Mouse (Mus musculus): Measurements from ENCODE around the gene Scn4a. TPM values are rescaled to one million over a fixed set of nuclear protein-coding genes. Genes with fewer than 3 reads are reported as not detected.
"Not testable (repeated sequence)": the region's sequence is repeated elsewhere in the genome, so short reads cannot be mapped to it uniquely, and the experiment has no call there.

Gene Scn4a
- polyA plus RNA-seq, 1 experiment from 2014 or later = 0.23 TPM

GRCm38 (mm10) chr11:106351941-106352340, 1.1 kb downstream of the Scn4a start:
- Histone ChIP-seq H3K9me3 (ENCODE audit: control insufficient read depth, low read length) (no peaks in the 10 kb centered on the region), H3K4me3 (ENCODE audit: low read depth, low read length) (no peak overlapping the region), H3K36me3 (ENCODE audit: control insufficient read depth, insufficient read depth, low read length) (no peaks in the 10 kb centered on the region), H3K9ac (ENCODE audit: low read length) (no peak overlapping the region), H3K4me2 (ENCODE audit: low read depth, severe bottlenecking) (no peak overlapping the region), H3K27me3 (ENCODE audit: control insufficient read depth, insufficient read depth, low read length) (no peaks in the 10 kb centered on the region), H3K27ac (replicated peaks; ENCODE audit: low read depth, low read length) (no peak overlapping the region), H3K4me1 (ENCODE audit: control insufficient read depth, insufficient read depth, low read length) (no peaks in the 10 kb centered on the region)
- no peak for DNase-seq (ENCODE audit: low spot score)
- ATAC-seq (ENCODE audit: insufficient number of reproducible peaks, low FRiP score, low TSS enrichment, low read depth) = no peak
- 74% methylated on average over 4 of the region's 4 CpGs for WGBS

- WGBS = 62% methylated on average over 3 of the region's 3 CpGs
- Histone ChIP-seq H3K27me3 (ENCODE audit: control insufficient read depth, insufficient read depth, low read length) (no peaks in the 10 kb centered on the region), H3K4me3 (ENCODE audit: low read depth, low read length) (no peak overlapping the region), H3K36me3 (ENCODE audit: control insufficient read depth, insufficient read depth, low read length) (no peaks in the 10 kb centered on the region), H3K9me3 (ENCODE audit: control insufficient read depth, low read length) (no peaks in the 10 kb centered on the region), H3K4me2 (ENCODE audit: low read depth, severe bottlenecking) (no peak overlapping the region), H3K27ac (replicated peaks; ENCODE audit: low read depth, low read length) (no peak overlapping the region), H3K9ac (ENCODE audit: low read length) (no peak overlapping the region), H3K4me1 (ENCODE audit: control insufficient read depth, insufficient read depth, low read length) (no peaks in the 10 kb centered on the region)
- DNase-seq (ENCODE audit: low spot score) (no peak), ATAC-seq (ENCODE audit: insufficient number of reproducible peaks, low FRiP score, low TSS enrichment, low read depth) (no peak)
Measured at GRCm38 (mm10) chr11:106351253-106351652, 1.8 kb downstream of the Scn4a start.

GRCm38 (mm10) chr11:106350853-106351252, 2.2 kb downstream of the Scn4a start:
- Histone ChIP-seq H3K27ac (replicated peaks; ENCODE audit: low read depth, low read length) (no peak overlapping the region), H3K9me3 (ENCODE audit: control insufficient read depth, low read length) (no peaks in the 10 kb centered on the region), H3K4me2 (ENCODE audit: low read depth, severe bottlenecking) (no peak overlapping the region), H3K9ac (ENCODE audit: low read length) (no peak overlapping the region), H3K4me1 (ENCODE audit: control insufficient read depth, insufficient read depth, low read length) (no peaks in the 10 kb centered on the region), H3K4me3 (ENCODE audit: low read depth, low read length) (no peak overlapping the region), H3K27me3 (ENCODE audit: control insufficient read depth, insufficient read depth, low read length) (no peaks in the 10 kb centered on the region), H3K36me3 (ENCODE audit: control insufficient read depth, insufficient read depth, low read length) (no peaks in the 10 kb centered on the region)
- WGBS = 35% methylated on average over 5 of the region's 5 CpGs
- no peak for DNase-seq (ENCODE audit: low spot score)
- 0 out of 2 replicates have a peak, but pooled peaks have one; percentile 47 for ATAC-seq (ENCODE audit: insufficient number of reproducible peaks, low FRiP score, low TSS enrichment, low read depth)

GRCm38 (mm10) chr11:106349772-106350171, 3.3 kb downstream of the Scn4a start:
- WGBS = 86% methylated on average over 6 of the region's 6 CpGs
- no peak overlapping the region for H3K4me3 ChIP-seq (ENCODE audit: low read depth, low read length)
- H3K4me2 ChIP-seq (ENCODE audit: low read depth, severe bottlenecking) = no peak overlapping the region
- H3K9me3 ChIP-seq (ENCODE audit: control insufficient read depth, low read length) = no peaks in the 10 kb centered on the region
- no peak for ATAC-seq (ENCODE audit: insufficient number of reproducible peaks, low FRiP score, low TSS enrichment, low read depth)
- no peaks in the 10 kb centered on the region for H3K4me1 ChIP-seq (ENCODE audit: control insufficient read depth, insufficient read depth, low read length)
- no peak overlapping the region for H3K27ac ChIP-seq (replicated peaks; ENCODE audit: low read depth, low read length)
- no peaks in the 10 kb centered on the region for H3K27me3 ChIP-seq (ENCODE audit: control insufficient read depth, insufficient read depth, low read length)
- no peak for DNase-seq (ENCODE audit: low spot score)
- H3K9ac ChIP-seq (ENCODE audit: low read length) = no peak overlapping the region
- no peaks in the 10 kb centered on the region for H3K36me3 ChIP-seq (ENCODE audit: control insufficient read depth, insufficient read depth, low read length)

- Histone ChIP-seq H3K4me2 (ENCODE audit: low read depth, severe bottlenecking) (no peak overlapping the region), H3K27me3 (ENCODE audit: control insufficient read depth, insufficient read depth, low read length) (no peaks in the 10 kb centered on the region), H3K9ac (ENCODE audit: low read length) (no peak overlapping the region), H3K9me3 (ENCODE audit: control insufficient read depth, low read length) (no peaks in the 10 kb centered on the region), H3K4me1 (ENCODE audit: control insufficient read depth, insufficient read depth, low read length) (no peaks in the 10 kb centered on the region), H3K4me3 (ENCODE audit: low read depth, low read length) (no peak overlapping the region), H3K27ac (replicated peaks; ENCODE audit: low read depth, low read length) (no peak overlapping the region), H3K36me3 (ENCODE audit: control insufficient read depth, insufficient read depth, low read length) (no peaks in the 10 kb centered on the region)
- ATAC-seq (ENCODE audit: insufficient number of reproducible peaks, low FRiP score, low TSS enrichment, low read depth) (no peak), DNase-seq (ENCODE audit: low spot score) (no peak)
- WGBS = 55% methylated on average over 6 of the region's 6 CpGs
Measured at GRCm38 (mm10) chr11:106344910-106345309, 8.2 kb downstream of the Scn4a start.

GRCm38 (mm10) chr11:106340990-106341520, 12.0 kb downstream of the Scn4a start:
- no peak overlapping the region for H3K4me3 ChIP-seq (ENCODE audit: low read depth, low read length)
- H3K9me3 ChIP-seq (ENCODE audit: control insufficient read depth, low read length) = no peaks in the 10 kb centered on the region
- ATAC-seq (ENCODE audit: insufficient number of reproducible peaks, low FRiP score, low TSS enrichment, low read depth) = no peak
- no peak overlapping the region for H3K9ac ChIP-seq (ENCODE audit: low read length)
- no peak for DNase-seq (ENCODE audit: low spot score)
- no peak overlapping the region for H3K27ac ChIP-seq (replicated peaks; ENCODE audit: low read depth, low read length)
- H3K27me3 ChIP-seq (ENCODE audit: control insufficient read depth, insufficient read depth, low read length) = no peaks in the 10 kb centered on the region
- H3K36me3 ChIP-seq (ENCODE audit: control insufficient read depth, insufficient read depth, low read length) = no peaks in the 10 kb centered on the region
- no peak overlapping the region for H3K4me2 ChIP-seq (ENCODE audit: low read depth, severe bottlenecking)
- 86% methylated on average over 9 of the region's 9 CpGs for WGBS
- no peaks in the 10 kb centered on the region for H3K4me1 ChIP-seq (ENCODE audit: control insufficient read depth, insufficient read depth, low read length)

GRCm38 (mm10) chr11:106339323-106339722, 13.8 kb downstream of the Scn4a start:
- ATAC-seq (ENCODE audit: insufficient number of reproducible peaks, low FRiP score, low TSS enrichment, low read depth); H3K4me2 ChIP-seq (ENCODE audit: low read depth, severe bottlenecking); H3K4me1 ChIP-seq (ENCODE audit: control insufficient read depth, insufficient read depth, low read length); H3K27me3 ChIP-seq (ENCODE audit: control insufficient read depth, insufficient read depth, low read length); H3K36me3 ChIP-seq (ENCODE audit: control insufficient read depth, insufficient read depth, low read length); H3K27ac ChIP-seq (replicated peaks; ENCODE audit: low read depth, low read length); H3K4me3 ChIP-seq (ENCODE audit: low read depth, low read length); H3K9me3 ChIP-seq (ENCODE audit: control insufficient read depth, low read length); H3K9ac ChIP-seq (ENCODE audit: low read length); DNase-seq (ENCODE audit: low spot score): not testable (repeated sequence)
- 90% methylated on average over 4 of the region's 4 CpGs for WGBS

- H3K4me2 ChIP-seq (ENCODE audit: low read depth, severe bottlenecking) = no peak overlapping the region
- H3K4me1 ChIP-seq (ENCODE audit: control insufficient read depth, insufficient read depth, low read length) = 0 out of 2 replicates have a peak, but pooled peaks cover 2% of the 10 kb centered on the region
- DNase-seq (ENCODE audit: low spot score) = no peak
- no peak for ATAC-seq (ENCODE audit: insufficient number of reproducible peaks, low FRiP score, low TSS enrichment, low read depth)
- H3K27ac ChIP-seq (replicated peaks; ENCODE audit: low read depth, low read length) = no peak overlapping the region
- no peaks in the 10 kb centered on the region for H3K36me3 ChIP-seq (ENCODE audit: control insufficient read depth, insufficient read depth, low read length)
- no peaks in the 10 kb centered on the region for H3K9me3 ChIP-seq (ENCODE audit: control insufficient read depth, low read length)
- H3K4me3 ChIP-seq (ENCODE audit: low read depth, low read length) = no peak overlapping the region
- no peak overlapping the region for H3K9ac ChIP-seq (ENCODE audit: low read length)
- no peaks in the 10 kb centered on the region for H3K27me3 ChIP-seq (ENCODE audit: control insufficient read depth, insufficient read depth, low read length)
- WGBS = 77% methylated on average over 7 of the region's 7 CpGs
Measured at GRCm38 (mm10) chr11:106338870-106339269, 14.2 kb downstream of the Scn4a start.

GRCm38 (mm10) chr11:106338029-106338428, 15.1 kb downstream of the Scn4a start:
- H3K9ac ChIP-seq (ENCODE audit: low read length) = no peak overlapping the region
- H3K4me1 ChIP-seq (ENCODE audit: control insufficient read depth, insufficient read depth, low read length) = 0 out of 2 replicates have a peak, but pooled peaks cover 2% of the 10 kb centered on the region
- no peaks in the 10 kb centered on the region for H3K9me3 ChIP-seq (ENCODE audit: control insufficient read depth, low read length)
- no peak for DNase-seq (ENCODE audit: low spot score)
- no peak overlapping the region for H3K27ac ChIP-seq (replicated peaks; ENCODE audit: low read depth, low read length)
- H3K36me3 ChIP-seq (ENCODE audit: control insufficient read depth, insufficient read depth, low read length) = no peaks in the 10 kb centered on the region
- WGBS = 86% methylated on average over 5 of the region's 5 CpGs
- ATAC-seq (ENCODE audit: insufficient number of reproducible peaks, low FRiP score, low TSS enrichment, low read depth) = no peak
- H3K27me3 ChIP-seq (ENCODE audit: control insufficient read depth, insufficient read depth, low read length) = no peaks in the 10 kb centered on the region
- H3K4me3 ChIP-seq (ENCODE audit: low read depth, low read length) = no peak overlapping the region
- no peak overlapping the region for H3K4me2 ChIP-seq (ENCODE audit: low read depth, severe bottlenecking)
